In the genomic region with DNA sequence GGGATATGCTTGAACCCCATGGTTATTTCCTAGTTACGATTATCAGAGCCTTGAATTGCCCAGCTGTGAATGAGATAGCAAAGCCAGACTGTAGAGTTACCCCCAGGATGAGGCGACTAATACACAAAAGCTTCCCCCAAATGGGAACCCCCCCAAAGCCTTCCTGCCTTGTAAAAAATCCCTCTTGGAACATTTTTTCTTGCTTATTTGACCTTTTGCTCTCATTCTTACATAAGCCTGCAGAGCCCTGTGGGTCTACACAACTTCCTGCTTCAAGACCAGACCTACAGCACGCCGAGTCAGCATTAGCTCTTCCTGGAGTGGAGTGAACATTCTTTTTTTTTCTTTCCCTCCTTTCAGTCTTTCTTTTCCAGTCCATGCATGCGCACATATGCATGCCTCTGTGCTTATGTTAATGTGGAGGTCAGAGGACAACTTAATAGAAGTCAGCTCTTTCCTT, we compare ENCODE assay signal across 8 mouse cellular contexts.
DNase-seq lines count a peak whose midpoint lies in the region; ATAC-seq and TF ChIP-seq lines count a peak whose summit lies in the region.

No protein-coding gene starts in this region.

- H3K27ac ChIP-seq in layer of hippocampus, adult 2 months = peak overlapping the region; percentile 47; the same call in 1 of the 2 replicates
- peak overlapping the region; percentile 44; the same call in 1 of the 2 replicates for H3K27ac ChIP-seq in bone marrow, adult 2 months (ENCODE audit: control insufficient read depth, insufficient read depth, low read depth, low read length, poor library complexity)
- peak overlapping the region; percentile 73 for H3K27ac ChIP-seq in liver, embryonic 14.5 days
- no peak overlapping the region for H3K27ac ChIP-seq in forebrain, embryonic 16.5 days (ENCODE audit: low read length)

- TF ChIP-seq EP300 in liver, embryonic 14.5 days (IDR thresholded peaks at IDR 0.05; ENCODE audit: low read depth) = peak; percentile 53

- H3K36me3 ChIP-seq in liver, embryonic 14.5 days (replicated peaks; ENCODE audit: control insufficient read depth, insufficient read depth, low read depth) = no peaks in the 10 kb centered on the region
- no peaks in the 10 kb centered on the region for H3K36me3 ChIP-seq in forebrain, embryonic 16.5 days (ENCODE audit: control insufficient read depth, insufficient read depth)

- peak overlapping the region; percentile 57 for H3K9ac ChIP-seq in liver, embryonic 14.5 days (replicated peaks)
- H3K9ac ChIP-seq in forebrain, embryonic 16.5 days (replicated peaks; ENCODE audit: low read depth, low read length) = no peak overlapping the region

- ATAC-seq in hematopoietic stem cell, adult 5-6 weeks (replicated peaks in 1 of 2; ENCODE audit: insufficient read depth in 1 of 2, low FRiP score in 2 of 2, low TSS enrichment in 1 of 2, low read depth in 1 of 2, poor library complexity in 2 of 2, severe bottlenecking in 2 of 2) = peak; percentile 62 to 63
- ATAC-seq in liver, embryonic 14.5 days (ENCODE audit: insufficient read depth) = peak; percentile 63
- ATAC-seq in forebrain, embryonic 16.5 days = no peak

- WGBS in bone marrow, adult 2 months = 18% methylated on average over 5 of the region's 5 CpGs
- 23% methylated on average over 5 of the region's 5 CpGs for WGBS in liver, embryonic 14.5 days (ENCODE audit: insufficient replicate concordance)
- WGBS in forebrain, embryonic 16.5 days = 70% methylated on average over 5 of the region's 5 CpGs

- peak overlapping the region; percentile 25 for H3K4me2 ChIP-seq in liver, embryonic 14.5 days (ENCODE audit: low read depth)
- H3K4me2 ChIP-seq in forebrain, embryonic 16.5 days (ENCODE audit: low read length) = no peak overlapping the region

- no peaks in the 10 kb centered on the region for H3K9me3 ChIP-seq in liver, embryonic 14.5 days (ENCODE audit: control insufficient read depth, low read length)
- H3K9me3 ChIP-seq in forebrain, embryonic 16.5 days (ENCODE audit: control insufficient read depth, low read length) = no peaks in the 10 kb centered on the region

- H3K4me1 ChIP-seq in bone marrow, adult 2 months (ENCODE audit: control insufficient read depth, insufficient read depth, low read length) = peaks cover 6% of the 10 kb centered on the region
- H3K4me1 ChIP-seq in liver, embryonic 14.5 days (replicated peaks; ENCODE audit: control insufficient read depth in 2 of 2, insufficient read depth in 2 of 2, low read length in 1 of 2) = peaks cover 46 to 54% of the 10 kb centered on the region in 2 experiments
- no peaks in the 10 kb centered on the region for H3K4me1 ChIP-seq in forebrain, embryonic 16.5 days (replicated peaks; ENCODE audit: control insufficient read depth, insufficient read depth, low read length)

- no peak overlapping the region for H3K4me3 ChIP-seq in layer of hippocampus, adult 2 months
- no peak overlapping the region for H3K4me3 ChIP-seq in bone marrow, adult 2 months (replicated peaks; ENCODE audit: control insufficient read depth, low read depth, low read length)
- H3K4me3 ChIP-seq in liver, embryonic 14.5 days (ENCODE audit: insufficient read depth in 1 of 2, low read depth in 2 of 2, low read length in 2 of 2) = no peak overlapping the region
- no peak overlapping the region for H3K4me3 ChIP-seq in forebrain, embryonic 16.5 days (replicated peaks; ENCODE audit: low read length)

- no peak for DNase-seq in layer of hippocampus, adult 2 months (ENCODE audit: low spot score in 2 of 2)
- no peak for DNase-seq in layer of hippocampus, postnatal 10 days (ENCODE audit: low spot score in 2 of 2)
- DNase-seq in liver, embryonic 14.5 days (ENCODE audit: low read depth in 3 of 3, low spot score in 3 of 3) = no peak
- DNase-seq in testis, postnatal 14 days (ENCODE audit: low spot score) = no peak
- no peak for DNase-seq in frontal cortex, postnatal 14 days (ENCODE audit: low spot score in 2 of 2)

- TF ChIP-seq CTCF in layer of hippocampus, adult 2 months (conservative IDR thresholded peaks at IDR 0.05) = no peak
- no peak for TF ChIP-seq CTCF in bone marrow, adult 2 months (IDR thresholded peaks at IDR 0.05; ENCODE audit: control insufficient read depth, insufficient read depth, low read length)
- TF ChIP-seq CTCF in liver, embryonic 14.5 days (IDR thresholded peaks at IDR 0.05; ENCODE audit: low read depth) = no peak

- TF ChIP-seq POLR2A in bone marrow, adult 2 months (IDR thresholded peaks at IDR 0.05; ENCODE audit: borderline replicate concordance, control insufficient read depth, low read depth, low read length) = no peak

- no peaks in the 10 kb centered on the region for H3K27me3 ChIP-seq in liver, embryonic 14.5 days (ENCODE audit: control insufficient read depth, insufficient read depth, low read length)
- H3K27me3 ChIP-seq in forebrain, embryonic 16.5 days (replicated peaks; ENCODE audit: control insufficient read depth, insufficient read depth, low read length) = no peaks in the 10 kb centered on the region
